Mouse (Mus musculus): Measurements from ENCODE around the gene Mapre3.

DNA sequence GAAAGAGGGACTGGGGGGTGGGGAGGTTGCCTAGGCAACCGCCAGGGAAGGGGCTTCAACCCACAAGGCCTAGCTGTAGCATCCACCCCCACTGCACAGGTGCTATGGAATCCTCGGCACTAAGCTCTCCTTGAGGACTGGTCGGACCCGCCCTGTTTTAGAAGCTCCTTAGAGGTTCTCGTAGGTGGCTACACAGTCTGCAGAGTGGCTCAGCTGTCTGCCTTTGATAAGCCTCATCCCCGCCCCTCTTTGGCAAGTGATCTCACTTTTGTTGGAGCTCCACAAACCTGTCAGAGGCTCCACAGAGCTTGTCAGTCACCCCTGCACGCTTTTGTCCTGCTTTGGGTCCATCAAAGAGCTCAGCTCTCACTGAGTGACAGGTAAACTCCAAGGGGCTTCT lies 17.0 kb upstream of the Mapre3 start:
- no peak for TF ChIP-seq EP300 (optimal IDR thresholded peaks at IDR 0.05)
- TF ChIP-seq CTCF (IDR thresholded peaks at IDR 0.05; ENCODE audit: low read depth): no peak

All from stomach, postnatal 0 days (tissue).